Mouse (Mus musculus) neutrophil, adult 5-6 weeks (primary cell): Measurements from ENCODE around the gene Spats2. TPM values are rescaled to one million over a fixed set of nuclear protein-coding genes. Genes with fewer than 3 reads are reported as not detected.

Experiments used
- ATAC-seq: fragments of 151-379, 151-347 bp; 2 replicates; pipeline ENCODE4 v1.8.0; 2017; ENCODE audit warnings: mild to moderate bottlenecking, moderate TSS enrichment; ENCODE audit not compliant: insufficient number of reproducible peaks, poor library complexity, low FRiP score, severe bottlenecking; ENCODE audit errors: extremely low read depth
- total RNA-seq: library from RNA; stranded (forward); fragments of 200-1000 nt; gene quantifications from 2 replicates; pipeline ENCODE4 v1.2.3, GENCODE M21; 2017

The Spats2 gene
- total RNA-seq, 1 experiment from 2014 or later: not detected

DNA sequence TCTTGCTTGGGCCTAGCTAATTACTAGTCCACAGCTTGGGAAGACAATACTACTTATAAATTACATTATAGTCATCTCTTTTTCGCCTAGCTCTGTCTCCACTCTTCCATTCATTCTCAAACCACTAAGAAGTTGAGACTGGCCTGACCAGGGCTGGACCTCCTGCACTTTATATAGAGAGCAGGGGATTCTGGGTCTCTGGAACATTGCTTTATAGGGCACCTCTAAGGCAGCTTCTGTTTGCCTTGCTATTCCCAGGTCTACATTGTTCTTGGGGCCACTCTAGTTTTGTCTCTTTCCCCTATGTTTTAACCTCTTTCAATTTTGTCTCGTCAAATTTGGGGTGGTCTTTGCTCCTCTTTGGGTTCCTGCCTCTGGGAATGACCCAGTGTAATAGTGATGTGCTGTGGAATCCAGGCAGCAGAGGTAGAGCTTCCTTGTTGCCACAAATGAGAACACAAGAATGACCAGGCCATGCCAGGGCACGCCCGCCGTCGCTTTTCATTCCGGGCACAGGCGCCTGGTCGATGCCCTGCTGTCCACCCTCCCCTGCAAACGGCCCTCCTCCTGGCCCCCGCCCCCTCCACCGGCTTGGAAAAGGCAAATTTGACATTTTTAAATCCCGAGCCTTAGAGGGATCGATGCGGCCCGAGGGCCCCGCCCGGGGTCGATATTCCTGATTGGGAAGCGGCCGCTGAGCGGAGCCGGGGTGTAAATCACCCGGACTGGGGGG is 29.5 kb upstream of the Spats2 start:
- no peak for ATAC-seq

DNA sequence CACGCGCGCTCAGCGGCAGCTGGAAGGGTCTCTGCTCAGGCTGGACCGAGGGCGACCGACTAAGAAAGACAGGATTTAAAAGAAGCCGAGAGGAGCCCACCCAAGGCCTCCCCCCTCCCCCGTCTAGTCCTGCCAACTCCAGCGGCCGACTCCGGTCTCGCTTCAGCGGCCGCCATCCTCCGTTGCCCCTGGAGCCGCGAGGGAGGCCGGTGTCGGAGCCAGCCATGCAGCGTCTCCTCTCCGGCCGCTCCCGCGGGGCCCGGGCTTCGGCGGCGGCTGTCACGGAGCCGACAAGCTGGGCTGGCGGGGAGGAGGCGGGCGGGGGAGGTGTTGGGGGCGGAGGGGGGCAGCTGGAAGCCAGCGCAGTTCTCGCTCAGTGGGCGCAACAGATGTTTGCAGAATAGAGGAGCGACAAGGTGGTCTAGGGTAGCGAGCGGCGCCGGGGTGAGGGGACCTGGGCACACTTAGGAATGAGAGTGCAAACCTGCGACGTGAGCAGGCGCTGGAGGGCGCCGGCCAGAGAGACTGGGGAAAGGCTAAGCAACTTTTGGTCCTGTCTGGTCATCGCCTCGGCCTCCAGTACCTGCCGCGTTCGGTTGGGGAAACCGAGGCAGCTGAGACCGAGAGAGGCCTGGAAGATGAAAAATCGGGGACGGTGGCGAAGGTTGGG is 28.8 kb upstream of the Spats2 start:
- ATAC-seq: no peak

DNA sequence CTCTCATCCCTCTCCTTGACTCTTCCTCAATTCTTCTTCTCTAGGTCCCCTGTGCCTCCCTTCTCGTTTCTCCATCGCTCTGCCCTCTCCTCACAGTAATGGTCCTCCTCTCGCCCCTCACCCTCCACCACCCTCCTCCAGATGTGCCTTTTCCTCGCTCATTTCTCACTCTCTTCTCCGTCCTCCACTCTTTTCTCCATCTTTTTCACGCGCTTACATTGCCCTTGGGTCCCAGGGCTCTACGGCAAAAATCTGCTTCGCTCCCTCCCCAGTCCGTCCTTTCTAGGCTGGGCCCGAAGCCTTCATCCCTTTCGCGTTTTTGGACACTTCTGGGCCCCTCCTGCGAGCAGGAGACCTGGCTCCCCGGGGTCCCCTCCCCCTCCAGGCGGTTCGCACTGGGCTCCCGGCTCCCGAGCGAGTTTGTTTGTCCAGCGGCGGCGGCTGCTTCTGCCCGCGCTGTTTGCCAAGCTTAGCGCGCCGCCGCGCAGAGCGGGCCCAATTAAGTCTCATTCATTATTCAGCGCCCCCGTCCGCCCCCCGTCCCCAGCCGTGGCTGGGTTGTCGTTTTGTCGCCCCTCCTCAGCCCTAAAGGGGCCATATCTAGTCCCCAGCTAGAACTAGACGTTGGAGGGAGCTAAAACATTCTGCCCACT is 27.8 kb upstream of the Spats2 start:
- no peak for ATAC-seq

DNA sequence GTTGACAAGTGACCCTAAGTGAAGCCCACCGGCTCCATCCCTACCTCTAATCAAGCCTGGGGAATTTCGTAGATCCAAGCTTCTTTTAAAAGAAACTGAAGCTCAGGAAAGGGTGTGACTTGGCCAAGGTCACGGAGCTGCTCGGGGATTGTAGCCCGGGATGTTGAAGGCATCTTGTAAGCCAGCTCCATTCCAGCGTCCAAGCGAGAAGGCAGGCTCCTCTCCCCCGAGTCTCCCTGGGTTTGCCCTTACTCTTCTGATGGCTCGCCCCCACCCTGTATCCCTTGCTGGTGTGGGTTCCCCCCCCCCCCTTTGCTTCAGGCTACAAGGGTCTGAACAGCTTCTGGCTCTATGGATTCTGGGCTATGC is 27.2 kb upstream of the Spats2 start:
- no peak for ATAC-seq

DNA sequence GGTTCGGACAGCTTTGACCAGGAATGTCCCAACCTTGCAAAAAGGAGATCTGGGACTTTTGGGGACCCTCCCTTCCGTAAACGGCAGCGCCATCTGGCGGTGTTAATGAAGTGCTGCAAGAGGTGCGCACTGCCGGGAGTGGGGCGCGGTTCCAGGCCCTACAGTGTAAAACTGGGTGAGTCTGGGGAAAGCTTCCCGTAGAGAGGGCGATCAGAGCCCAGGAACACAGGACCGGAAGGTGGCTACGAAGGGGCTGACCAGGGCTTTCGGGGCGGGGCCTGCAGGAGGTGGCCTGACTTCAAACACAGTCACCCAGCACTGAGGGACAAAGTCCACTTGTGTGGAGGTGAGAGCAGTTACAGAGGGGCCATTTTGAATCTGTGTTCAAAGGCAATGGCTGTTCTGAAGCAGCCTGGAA is 26.6 kb upstream of the Spats2 start:
- no peak for ATAC-seq

DNA sequence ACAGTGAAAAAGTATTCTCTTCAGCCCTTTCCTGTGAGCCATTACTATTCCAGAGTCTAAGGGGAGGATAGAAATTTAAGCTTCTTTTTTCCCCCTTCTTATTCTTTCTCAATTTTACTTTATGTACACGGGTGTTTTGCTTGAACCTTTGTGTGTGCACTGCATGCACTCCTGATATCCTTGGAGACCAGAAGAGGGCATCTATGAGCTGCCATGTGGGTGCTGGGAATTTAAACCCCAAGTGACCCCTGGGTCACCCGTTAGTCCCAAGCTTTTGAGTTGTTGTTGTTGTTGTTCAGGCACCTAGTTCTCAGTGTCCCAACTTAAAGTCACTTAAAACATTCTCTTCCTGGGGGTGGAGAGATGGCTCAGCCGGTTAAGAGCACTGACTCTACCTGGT is 25.7 kb upstream of the Spats2 start:
- ATAC-seq: no peak

DNA sequence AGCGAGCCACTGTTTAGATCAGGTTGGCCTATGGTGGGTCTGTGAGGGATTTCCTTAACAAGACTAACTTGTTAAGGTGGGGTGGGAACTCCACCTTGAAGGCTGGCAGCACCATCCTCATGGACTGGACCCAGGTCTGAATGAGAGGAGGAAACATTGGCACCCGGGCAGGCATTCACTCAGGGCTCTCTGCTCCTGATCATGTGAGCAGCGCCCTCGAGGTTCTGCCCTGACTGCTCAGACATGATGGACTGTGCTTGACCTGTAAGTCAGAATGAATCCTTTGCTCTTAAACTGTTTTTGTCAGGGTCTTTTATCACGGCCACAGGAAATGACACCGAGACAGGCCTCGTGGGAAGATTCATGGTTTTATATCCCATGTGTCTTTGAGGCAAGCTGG is 20.5 kb upstream of the Spats2 start:
- no peak for ATAC-seq

DNA sequence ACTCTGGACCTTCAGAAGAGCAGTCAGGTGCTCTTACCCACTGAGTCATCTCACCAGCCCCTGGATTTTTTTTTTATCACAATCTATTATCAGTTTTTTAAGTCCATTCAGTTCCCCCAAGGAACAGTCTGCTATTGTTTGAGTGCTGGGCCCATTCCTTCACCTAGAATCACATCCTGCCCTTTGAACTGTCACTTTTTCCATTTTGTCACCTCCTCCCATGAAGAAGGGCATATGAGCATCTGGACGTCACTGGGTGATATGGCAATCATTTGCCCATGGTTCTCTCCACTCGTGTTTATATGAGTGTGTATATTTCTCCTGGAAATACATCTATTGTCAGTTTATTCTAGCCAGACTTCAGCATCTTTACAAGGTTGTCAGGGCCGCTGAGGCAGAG is 17.9 kb upstream of the Spats2 start:
- ATAC-seq: no peak

DNA sequence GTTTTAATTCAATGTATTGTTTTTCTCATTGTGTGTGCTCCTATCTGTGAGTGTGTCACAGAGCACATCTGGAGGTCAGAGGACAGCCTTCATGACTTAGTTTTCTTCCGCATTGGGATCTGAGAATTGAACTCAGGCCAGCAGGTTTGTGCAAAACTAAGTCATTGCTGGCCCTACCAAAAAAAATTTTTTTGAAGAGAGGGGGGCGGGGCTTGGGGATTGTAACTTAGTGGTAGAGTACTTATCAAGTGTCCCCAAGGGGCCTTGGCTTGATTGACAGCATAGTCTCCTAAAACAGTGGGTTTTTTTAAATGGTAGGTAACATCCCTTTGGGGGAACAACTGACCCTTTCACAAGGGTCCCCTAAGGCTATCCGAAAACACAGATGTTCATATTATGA is 14.6 kb upstream of the Spats2 start:
- ATAC-seq: no peak

DNA sequence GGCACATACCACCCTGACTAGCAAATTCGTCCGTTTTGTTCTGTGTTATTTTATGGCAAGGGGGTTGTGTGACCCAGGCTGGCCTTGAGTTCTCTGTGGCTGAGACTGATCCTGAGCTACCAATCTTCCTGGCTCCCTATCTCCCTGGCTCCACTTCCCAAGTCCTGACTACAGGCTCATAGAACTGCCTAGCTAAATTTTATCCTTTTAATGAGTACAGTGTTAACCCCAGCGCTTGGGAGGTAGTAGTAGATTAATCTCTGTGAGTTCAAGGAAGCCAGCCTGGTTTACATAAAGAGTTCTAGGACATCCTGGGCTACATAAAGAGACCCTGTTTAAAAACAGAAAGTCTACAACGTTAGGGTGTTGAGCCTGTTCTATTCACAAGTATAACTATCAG is 13.9 kb upstream of the Spats2 start:
- ATAC-seq: no peak

DNA sequence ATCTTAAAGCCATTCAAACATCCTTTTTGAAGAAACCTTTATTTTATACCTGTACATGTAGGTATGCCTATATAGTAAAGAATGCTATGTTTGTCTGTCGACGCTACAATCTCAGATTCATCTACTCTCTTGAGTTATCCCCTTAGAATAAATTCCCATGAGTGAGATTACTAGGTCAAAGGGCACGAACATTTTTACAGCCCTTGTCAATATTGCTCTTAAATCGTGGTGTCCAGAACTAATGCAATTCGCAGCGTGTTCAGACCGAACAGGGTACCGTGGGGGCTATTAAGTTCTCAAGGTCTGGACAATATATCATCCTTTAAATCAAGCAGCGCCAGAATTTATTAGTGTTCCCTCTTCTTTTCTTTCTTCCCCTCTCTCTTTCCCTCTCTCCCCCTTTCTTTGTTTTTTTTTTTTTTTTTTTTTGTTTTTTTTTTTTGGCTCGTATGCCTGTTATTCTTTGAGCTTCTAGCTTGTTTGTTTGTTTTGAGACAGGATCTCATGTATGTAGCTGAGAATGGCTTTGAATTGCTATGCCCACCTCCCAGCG is 12.8 kb upstream of the Spats2 start:
- no peak for ATAC-seq

DNA sequence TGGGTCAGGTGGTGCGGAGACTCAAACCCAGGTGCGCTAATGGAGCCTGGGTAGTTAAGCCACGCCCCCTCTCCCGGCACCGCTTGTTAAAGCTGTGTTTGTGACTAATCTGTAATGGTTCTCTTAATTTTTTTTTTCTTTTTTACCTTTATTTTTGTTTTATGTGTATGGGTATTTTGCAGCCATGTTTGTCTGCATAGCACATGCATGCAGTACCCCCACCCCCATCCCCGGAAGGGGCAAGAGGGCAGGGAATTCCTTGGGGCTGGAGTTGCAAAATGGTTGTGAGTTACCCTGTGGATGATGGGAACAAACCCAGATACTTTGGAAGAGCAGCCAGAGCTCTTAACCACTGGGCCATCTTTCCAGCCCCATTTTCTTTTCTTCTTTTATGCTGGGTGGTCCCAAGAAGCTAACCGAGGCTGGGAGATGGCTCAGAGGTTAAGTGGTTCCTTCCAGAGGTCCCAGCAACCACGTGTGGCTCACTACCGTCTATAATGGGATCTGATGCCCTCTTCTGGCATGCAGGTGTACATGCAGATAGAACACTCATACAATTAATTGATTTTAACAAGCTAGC is 12.2 kb upstream of the Spats2 start:
- ATAC-seq: no peak

DNA sequence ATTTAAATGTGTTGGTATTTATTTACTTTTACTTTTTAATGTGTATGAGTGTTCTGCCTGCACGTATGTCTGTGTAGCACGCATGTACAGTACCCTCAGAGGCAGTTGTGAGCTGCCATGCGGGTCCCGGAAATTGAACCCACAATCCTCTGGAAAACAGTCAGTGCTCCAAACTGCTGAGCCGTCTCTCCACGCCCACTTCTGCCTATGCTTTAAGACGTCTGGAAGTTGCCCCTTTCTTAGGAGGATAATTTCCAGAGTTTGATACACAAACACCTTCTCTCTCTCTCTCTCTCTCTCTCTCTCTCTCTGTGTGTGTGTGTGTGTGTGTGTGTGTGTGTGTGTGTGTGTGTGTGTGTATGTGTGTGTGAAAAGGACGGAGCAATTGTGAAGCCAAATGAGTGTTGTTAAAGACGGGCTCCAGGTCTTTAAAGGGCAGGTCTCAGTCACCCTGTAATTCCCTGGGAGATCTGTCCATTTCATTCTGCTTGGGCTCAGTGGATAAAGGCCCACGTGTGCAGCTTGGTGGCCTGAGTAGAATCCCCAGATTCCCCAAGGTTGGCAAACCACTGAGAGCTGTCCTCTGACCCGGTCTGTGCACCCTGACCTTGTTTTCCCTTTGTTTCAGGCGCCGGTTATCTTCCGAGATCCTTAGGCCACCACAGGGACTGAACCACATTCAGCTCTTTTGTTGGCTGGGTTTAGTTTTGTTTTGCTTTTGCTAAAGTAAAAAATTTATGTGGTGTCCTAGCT is 11.2 kb upstream of the Spats2 start:
- no peak for ATAC-seq

DNA sequence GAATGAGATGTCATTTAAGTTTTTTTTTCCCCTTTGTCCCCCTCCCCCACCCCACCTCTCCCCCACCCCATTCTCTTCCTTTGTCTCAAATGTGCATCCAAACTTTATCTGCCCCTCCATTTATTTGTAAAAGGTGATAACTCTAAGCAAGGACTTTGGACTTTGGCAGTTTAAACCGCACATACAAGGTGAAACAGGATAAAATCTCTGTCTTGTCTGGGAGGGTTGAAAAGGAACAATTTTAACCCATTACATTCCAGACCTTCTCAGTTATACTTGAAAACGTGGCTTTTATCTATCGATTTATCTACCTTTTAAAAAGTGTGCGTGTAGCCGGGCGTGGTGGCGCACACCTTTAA is 10.7 kb upstream of the Spats2 start:
- no peak for ATAC-seq

DNA sequence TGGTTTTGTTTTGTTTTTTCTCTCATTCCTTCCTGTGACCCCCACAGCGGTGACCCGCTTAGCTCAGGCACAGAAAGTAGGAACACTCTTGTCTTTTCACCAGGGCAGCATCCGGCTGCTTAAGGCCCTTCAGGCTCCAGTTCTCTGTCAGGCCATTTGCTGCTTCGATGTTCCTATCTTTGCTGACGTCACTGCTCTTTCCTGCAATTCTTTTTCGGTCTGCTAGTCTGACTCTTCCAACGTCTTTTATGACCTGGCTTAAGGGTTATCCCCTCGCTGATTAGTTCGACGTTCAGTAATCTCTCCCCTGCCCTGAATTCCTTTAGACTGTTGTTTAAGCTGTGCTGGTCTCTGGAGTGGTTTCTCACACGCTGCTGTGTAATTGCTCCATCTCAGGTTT is 9.2 kb upstream of the Spats2 start:
- ATAC-seq: no peak

DNA sequence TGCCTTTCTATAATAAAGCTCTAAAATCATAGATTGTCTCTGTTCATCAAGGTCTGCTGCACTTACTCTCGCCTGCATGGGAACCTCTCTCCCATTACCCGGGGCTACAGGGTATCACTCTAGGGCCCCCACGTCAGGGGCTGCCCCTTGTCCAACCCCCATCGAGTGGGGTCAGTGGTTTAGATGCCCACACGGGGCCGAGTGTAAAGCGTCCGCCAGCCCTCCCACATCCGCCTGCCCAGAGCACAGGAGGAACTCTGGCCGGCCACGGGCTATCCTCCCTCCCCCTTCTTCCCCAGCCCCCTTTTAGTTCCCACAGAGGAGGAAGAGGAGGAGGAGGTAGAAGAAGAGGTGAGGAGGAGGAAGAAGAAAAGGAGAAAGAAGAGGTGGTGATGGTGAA is 4.9 kb upstream of the Spats2 start:
- ATAC-seq: no peak

DNA sequence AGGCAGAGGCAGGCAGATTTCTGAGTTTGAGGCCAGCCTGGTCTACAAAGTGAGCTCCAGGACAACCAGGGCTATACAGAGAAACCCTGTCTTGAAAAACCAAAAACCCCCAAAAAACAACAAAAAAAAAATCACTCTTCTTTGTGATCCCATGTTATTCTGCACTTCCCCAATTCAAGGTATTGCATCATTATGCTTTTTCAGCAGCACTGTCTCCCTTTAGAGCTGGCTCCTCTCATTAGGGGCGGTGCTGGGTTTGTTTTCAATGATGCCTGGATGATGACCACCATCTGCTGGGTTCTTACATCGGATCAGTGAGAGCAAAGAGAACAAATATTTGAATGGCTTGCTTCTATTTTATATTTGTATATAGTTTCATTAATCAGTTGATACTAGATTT is 3.1 kb upstream of the Spats2 start:
- no peak for ATAC-seq

DNA sequence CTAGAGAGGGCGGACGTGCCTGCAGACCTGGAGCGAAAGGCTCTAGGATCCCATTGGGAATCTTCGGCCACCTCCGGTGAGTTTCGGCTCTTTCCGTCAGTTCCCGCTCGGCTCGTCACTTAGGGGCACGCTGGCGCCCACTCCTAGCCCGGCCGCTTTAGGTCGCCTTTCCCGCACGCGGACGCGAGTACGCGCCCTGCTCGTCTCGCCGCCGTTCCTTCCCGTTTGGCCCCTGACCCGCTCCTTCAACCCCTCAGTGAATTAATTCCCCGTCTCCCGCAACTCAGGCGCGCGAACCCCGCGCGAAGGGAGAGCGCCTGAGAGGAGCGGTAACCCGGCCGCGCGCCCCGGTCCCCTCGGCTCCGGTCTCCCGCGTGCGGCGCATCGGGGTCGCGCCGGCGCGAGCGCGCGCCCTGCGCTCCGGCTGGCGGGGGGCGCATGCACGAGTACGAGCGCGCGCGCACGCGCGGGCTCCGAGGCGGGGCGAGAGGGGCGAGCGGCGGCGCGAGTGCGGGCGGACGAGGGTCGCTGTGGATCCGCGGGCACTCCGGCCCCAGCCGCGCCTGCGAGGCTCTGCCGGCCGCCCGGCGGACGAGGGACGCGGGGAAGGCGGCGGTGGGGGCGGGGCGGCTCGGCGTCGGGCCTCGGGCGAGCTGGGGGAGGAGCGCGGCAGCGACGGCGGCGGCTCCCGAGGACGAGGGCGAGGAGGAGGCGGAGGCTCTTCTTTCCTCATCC is 532 bp downstream of the Spats2 start:
- no peak for ATAC-seq
